Mouse (Mus musculus) heart, postnatal 10 days (tissue): ENCODE measurements around the gene Dap. TPM values are rescaled to one million over a fixed set of nuclear protein-coding genes. Genes with fewer than 3 reads are reported as not detected.
A peak's percentile ranks its signal among the peaks of the same experiment; 100 is the strongest.

Experiments used
- DNase-seq, 2 experiments: peaks; one replicate each; pipeline ENCODE4 v3.0.0; 2021
- intact Hi-C: fragments of 180-260 bp; cut with DNase I; formaldehyde crosslinking; loops from one replicate; pipeline ENCODE4 v1.15.1; 2025
- total RNA-seq, 2 experiments: library from RNA; stranded (reverse); gene quantifications; 2 replicates each; pipeline ENCODE4 v1.2.3; 2021

Gene Dap
- total RNA-seq, 2 experiments from 2014 or later: 36.2 to 41.3 TPM

- no peak for DNase-seq
- intact Hi-C loops: loop anchor here (2.0 kb wide), 1 partner anchor 34 kb away; the partner anchor contains the start of gene Dap
Observed at GRCm38 (mm10) chr15:31258693-31259439, 34.8 kb downstream of the Dap start.

DNA sequence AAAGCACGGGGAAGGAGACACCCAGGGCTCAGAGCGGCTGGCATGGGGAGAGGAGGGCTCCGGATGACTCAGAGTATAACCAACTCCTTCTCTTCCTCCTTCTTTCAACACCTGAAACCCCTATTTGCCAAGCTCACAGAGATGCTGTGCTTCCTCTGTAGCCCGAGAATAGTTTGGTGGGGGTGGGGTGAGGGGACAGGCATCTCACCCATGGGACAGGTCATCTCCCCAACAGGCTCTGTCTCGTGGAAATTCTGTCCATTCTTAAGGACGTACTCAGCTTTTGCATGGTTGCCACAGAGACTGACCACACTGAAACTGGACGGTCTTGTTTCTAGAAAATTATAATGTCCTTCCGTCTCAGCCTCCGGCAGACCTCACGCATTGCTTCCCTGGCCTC, 37.0 kb downstream of the Dap start:
- intact Hi-C loops: loop anchor here (10.0 kb wide), 1 partner anchor 836 kb away; no protein-coding TSS in a partner anchor
- DNase-seq: no peak

DNA sequence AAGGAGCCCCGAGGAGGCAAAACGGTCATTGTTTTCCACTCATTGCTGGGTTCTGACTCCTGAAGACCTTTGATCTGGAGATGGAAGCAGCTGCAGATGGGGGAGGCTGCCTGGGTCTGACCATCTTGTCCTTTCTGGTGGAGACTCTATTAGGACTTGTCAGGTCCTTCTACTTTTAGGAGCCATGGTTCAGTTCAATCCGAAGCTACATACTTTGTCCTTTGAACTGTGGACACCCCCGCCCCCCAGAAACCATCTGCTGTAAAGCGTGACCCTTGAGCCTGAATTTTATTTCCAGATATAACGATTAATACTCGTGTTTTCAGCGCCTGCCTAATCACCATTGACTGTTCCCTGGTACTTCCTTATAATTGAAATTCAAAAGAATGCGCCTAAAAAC, 38.2 kb downstream of the Dap start:
- no peak for DNase-seq
- intact Hi-C loops: loop anchor here (10.0 kb wide), 1 partner anchor 838 kb away; no protein-coding TSS in a partner anchor

DNA sequence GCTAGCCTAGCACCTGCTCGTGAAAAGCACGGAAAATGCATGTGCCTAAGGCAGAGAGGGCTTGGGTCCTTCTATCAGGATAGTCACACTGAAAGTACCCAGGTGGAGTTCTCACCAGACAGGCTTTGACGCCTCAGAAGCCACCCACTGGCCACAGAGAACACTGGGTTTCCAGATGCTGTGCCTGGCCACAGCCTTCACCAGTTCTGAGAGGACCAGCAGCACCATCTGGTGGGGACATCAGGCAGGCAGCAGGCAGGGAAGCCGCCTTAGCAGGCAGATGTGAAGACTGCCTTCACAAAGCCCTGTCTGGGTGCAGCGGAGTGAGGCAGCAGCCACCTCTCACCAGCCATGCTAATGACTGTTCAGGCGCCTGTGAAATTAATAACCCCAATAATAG, 40.7 kb downstream of the Dap start:
- DNase-seq: peak; percentile 84 to 87
- intact Hi-C loops: loop anchor here (2.0 to 10.0 kb wide), 3 partner anchors 113 to 840 kb away; no protein-coding TSS in a partner anchor

GRCm38 (mm10) chr15:31265404-31265803, 41.3 kb downstream of the Dap start:
- DNase-seq: no peak
- intact Hi-C loops: loop anchor here (2.0 to 10.0 kb wide), 3 partner anchors 113 to 841 kb away; no protein-coding TSS in a partner anchor

- intact Hi-C loops: loop anchor here (2.0 to 10.0 kb wide), 3 partner anchors 114 to 841 kb away; no protein-coding TSS in a partner anchor
- no peak for DNase-seq
Observed at GRCm38 (mm10) chr15:31265845-31266244, 41.7 kb downstream of the Dap start.

GRCm38 (mm10) chr15:31268148-31268547, 44.0 kb downstream of the Dap start:
- intact Hi-C loops: loop anchor here (5.0 to 10.0 kb wide), 2 partner anchors 116 to 843 kb away; no protein-coding TSS in a partner anchor
- DNase-seq: no peak

- intact Hi-C loops: loop anchor here (5.0 to 10.0 kb wide), 2 partner anchors 117 to 845 kb away; no protein-coding TSS in a partner anchor
- no peak for DNase-seq
Observed at GRCm38 (mm10) chr15:31269558-31269957, 45.4 kb downstream of the Dap start.

DNA sequence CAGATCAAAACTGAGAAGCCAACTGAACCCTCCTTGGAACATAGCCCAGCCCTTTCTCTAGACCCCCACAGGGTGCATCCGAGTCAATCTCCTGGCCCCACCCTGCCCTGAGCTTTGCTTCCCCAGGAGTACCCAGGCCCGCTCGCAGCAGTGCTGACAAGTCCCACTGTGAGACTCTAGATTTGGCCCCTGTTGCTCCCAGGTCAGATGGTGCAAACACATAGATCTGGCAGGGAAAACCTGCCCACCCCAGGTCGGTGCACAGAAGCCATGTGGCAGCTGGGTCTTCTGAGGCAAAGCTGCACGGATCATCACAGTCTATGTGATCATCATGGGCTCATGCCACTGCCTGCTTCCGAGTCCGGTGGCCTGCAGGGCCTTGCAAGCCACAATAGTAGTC, 48.6 kb downstream of the Dap start:
- intact Hi-C loops: no loop called here
- no peak for DNase-seq

DNA sequence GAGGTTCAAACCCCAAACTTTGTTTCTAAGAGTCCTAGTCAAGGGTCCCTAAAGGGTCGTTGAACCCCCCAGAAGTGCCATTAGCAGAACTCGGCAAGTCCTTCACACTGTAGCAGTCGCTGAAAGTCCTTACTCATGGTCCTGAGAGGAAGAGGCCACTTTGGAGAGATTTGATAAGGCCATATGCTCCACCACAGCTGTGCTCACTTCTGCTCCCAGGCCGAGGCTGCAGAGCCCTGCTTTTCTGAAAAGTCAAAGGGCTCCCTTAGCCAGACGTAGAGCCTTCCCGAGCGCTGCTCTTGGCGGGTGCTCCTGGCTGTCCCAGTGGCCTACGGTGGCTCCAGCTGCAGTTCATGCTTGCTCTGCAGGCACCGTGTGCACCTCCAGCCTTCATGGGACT, 49.4 kb downstream of the Dap start:
- no peak for DNase-seq
- intact Hi-C loops: no loop called here

- peak; percentile 53 to 55 for DNase-seq
- intact Hi-C loops: no loop called here
Observed at GRCm38 (mm10) chr15:31278090-31278489, 54.0 kb downstream of the Dap start.

DNA sequence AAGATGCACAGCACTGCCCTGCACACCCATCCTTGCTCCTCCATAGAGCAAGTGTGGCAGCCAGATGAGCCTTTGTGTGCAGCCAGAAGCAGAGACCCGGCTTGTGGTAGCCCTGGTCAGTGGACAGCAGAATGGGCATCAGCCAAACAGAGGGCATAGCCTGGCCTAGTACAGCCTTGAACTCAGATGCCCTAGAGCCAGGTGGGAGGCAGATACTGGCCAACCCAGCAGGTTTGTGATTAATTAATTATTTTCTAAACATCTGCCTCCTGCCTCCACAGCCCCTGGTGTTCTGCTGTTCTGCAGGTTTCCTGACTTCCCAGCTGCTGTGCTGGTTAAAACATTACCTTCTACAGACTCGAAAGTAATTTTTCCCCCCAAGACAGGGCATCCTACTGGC, 55.0 kb downstream of the Dap start:
- intact Hi-C loops: no loop called here
- DNase-seq: no peak

GRCm38 (mm10) chr15:31279577-31280004, 55.5 kb downstream of the Dap start:
- intact Hi-C loops: no loop called here
- DNase-seq: no peak

DNA sequence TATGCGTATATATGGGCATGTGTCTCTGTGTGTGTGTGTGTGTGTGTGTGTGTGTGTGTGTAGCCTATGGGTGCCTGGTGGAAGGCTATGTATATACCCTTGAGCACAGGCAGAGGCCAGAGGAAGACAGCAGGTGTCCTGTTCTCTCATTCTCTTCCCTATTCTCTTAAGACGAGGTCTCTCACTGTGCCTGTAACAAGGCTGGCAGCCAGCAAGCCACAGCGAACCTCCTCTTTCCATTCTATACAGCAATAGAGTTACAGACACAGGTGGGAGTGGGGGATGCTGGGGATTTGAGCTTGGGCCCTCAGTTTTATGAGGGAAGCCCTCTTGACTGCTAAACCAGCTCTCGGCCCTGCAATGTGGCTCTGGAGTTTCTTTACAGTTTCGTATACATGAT, 55.9 kb downstream of the Dap start:
- intact Hi-C loops: no loop called here
- no peak for DNase-seq

GRCm38 (mm10) chr15:31280683-31281082, 56.6 kb downstream of the Dap start:
- no peak for DNase-seq
- intact Hi-C loops: no loop called here

- DNase-seq: no peak
- intact Hi-C loops: no loop called here
Observed at GRCm38 (mm10) chr15:31281830-31282229, 57.7 kb downstream of the Dap start.

DNA sequence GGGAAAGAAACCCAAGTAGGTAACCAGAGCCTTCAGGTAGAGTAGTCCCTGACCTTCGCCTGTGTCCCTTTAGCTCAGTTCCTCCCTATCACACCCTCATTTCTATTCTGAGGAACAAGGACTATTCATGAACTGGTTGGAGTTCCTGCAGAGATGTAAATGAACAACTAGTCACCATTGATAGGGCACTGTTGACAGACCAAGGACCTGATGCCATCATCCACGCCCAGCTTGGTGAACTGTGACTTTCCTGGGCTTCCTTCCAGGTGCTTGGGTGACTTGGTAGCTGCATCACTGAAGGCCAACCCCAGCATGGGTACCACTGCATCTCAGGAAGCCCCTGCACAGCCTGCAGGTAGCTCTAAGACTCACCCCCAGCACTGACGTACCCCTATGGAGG, 58.2 kb downstream of the Dap start:
- intact Hi-C loops: no loop called here
- no peak for DNase-seq

- intact Hi-C loops: no loop called here
- no peak for DNase-seq
Observed at GRCm38 (mm10) chr15:31284142-31284541, 60.0 kb downstream of the Dap start.

DNA sequence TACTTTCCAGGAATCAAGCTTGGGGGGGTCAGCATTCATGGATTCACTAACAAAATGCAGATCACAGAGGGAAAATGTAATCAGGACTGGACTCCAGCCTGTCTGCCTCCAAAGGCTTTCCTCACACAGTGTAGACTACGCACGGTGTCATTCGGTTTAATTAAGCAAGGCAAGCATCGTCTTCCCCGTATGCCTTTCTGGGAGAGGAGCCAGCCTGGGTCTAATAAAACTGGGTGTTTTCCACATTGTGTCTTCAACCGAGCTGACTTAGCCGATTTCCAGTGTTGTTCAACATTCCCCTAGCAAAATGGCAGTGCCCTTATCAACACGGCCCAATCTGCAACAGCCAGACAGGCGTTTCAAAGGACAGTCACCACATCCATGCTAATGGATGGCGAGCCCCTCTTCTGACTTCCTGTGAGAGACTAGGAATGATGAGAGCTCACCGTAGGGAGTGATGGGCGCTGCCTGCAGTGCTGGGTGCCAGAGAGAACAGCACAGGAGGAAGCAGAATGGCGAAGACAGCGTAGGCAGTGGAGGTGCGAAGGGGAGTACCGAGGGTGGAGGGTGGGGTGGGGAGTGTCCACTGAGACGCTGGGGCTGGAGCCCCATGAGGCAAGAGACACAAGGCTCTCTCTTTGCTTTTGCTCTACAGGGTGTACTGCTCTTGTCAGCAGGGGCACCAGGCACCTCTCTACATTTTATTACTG, 61.0 kb downstream of the Dap start:
- intact Hi-C loops: no loop called here

GRCm38 (mm10) chr15:31285695-31286094, 61.6 kb downstream of the Dap start:
- intact Hi-C loops: no loop called here
- no peak for DNase-seq

More for the DNA sequence above, 61.0 kb downstream of the Dap start:
- no peak for DNase-seq

- intact Hi-C loops: no loop called here
- peak; percentile 30 to 39 for DNase-seq
Observed at GRCm38 (mm10) chr15:31292627-31293026, 68.5 kb downstream of the Dap start.

- intact Hi-C loops: no loop called here
- DNase-seq: no peak
Observed at GRCm38 (mm10) chr15:31294311-31294710, 70.2 kb downstream of the Dap start.
